Mouse (Mus musculus): ENCODE results near the gene Lamc1.

DNA sequence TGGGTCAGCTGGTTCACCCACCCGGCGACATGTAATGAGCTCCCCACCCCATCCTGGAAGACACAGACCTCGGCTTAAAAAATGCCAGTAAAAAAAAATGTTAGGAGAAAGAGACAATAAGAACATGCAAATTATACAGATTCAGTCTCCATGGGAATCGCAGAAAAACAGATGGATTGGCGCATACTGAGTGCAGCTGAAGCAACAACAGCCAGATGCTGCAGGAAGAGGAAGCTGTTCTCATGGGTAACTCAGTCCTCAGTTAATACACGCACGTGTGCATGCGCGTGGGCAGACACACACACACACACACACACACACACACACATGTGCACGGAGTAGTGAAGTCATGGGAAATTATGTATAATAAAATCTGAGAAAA lies 23.7 kb downstream of the Lamc1 start:
- TF ChIP-seq POLR2A (IDR thresholded peaks at IDR 0.05; ENCODE audit: control insufficient read depth, extremely low read depth, insufficient read depth, low read length, poor library complexity), result no peak
- TF ChIP-seq CTCF (IDR thresholded peaks at IDR 0.05; ENCODE audit: borderline replicate concordance, control insufficient read depth, extremely low read depth, insufficient read depth, low read length, poor library complexity), result no peak

All from thymus, adult 2 months (tissue).